Mouse (Mus musculus) inflammation-experienced regulatory T-cells, adult 6 months (primary cell): Measurements from ENCODE around the gene Tsku. TPM values are rescaled to one million over a fixed set of nuclear protein-coding genes. Genes with fewer than 3 reads are reported as not detected.

Experiments used
- ATAC-seq: one replicate; pipeline ENCODE4 v1.8.0; 2017
- polyA plus RNA-seq, 3 experiments: library from polyadenylated mRNA; unstranded; fragments of 100-300 nt; shearing (Covaris generic); gene quantifications; one replicate each; pipeline ENCODE4 v1.2.1; 2017

Tsku gene
- polyA plus RNA-seq, 3 experiments from 2014 or later = not detected

- no peak for ATAC-seq
These were observed 36.9 kb downstream of the Tsku start for GRCm38 (mm10) chr7:98324228-98324627.

GRCm38 (mm10) chr7:98323288-98324019 is 37.7 kb downstream of the Tsku start:
- no peak for ATAC-seq

- ATAC-seq = no peak
These were observed 38.7 kb downstream of the Tsku start for GRCm38 (mm10) chr7:98322415-98322814.

GRCm38 (mm10) chr7:98321083-98321482 is 40.0 kb downstream of the Tsku start, which contains the start of gene Acer3:
Gene Acer3, minus strand, starts transcription at chr7:98321208.
- ATAC-seq = no peak

GRCm38 (mm10) chr7:98320006-98320556 is 41.0 kb downstream of the Tsku start:
- no peak for ATAC-seq

GRCm38 (mm10) chr7:98316568-98316967 is 44.6 kb downstream of the Tsku start:
- ATAC-seq = no peak

GRCm38 (mm10) chr7:98315087-98315486 is 46.0 kb downstream of the Tsku start:
- no peak for ATAC-seq

GRCm38 (mm10) chr7:98312185-98312920 is 48.8 kb downstream of the Tsku start:
- ATAC-seq = no peak

GRCm38 (mm10) chr7:98310266-98310665 is 50.9 kb downstream of the Tsku start:
- no peak for ATAC-seq

- ATAC-seq = peak; percentile 97
These were observed 51.7 kb downstream of the Tsku start for GRCm38 (mm10) chr7:98309219-98310030.

GRCm38 (mm10) chr7:98308607-98309218 is 52.4 kb downstream of the Tsku start:
- ATAC-seq = no peak

GRCm38 (mm10) chr7:98307921-98308606 is 53.1 kb downstream of the Tsku start:
- no peak for ATAC-seq

GRCm38 (mm10) chr7:98307411-98307810 is 53.7 kb downstream of the Tsku start:
- ATAC-seq = no peak

Other genes with a start within 250 kb of the Tsku start
- gene Myo7a, start 241.8 kb downstream of the Tsku start, polyA plus RNA-seq = 1 to 10 TPM; 1.4 to 2.1 (median 1.7) TPM
- gene Omp, start 215.8 kb downstream of the Tsku start, polyA plus RNA-seq = not detected
- 1 to 10 TPM in 2 of 3 experiments, under 1 TPM in 1; 0.77 to 3.2 (median 2.4) TPM for gene Capn5, start 183.1 kb downstream of the Tsku start, polyA plus RNA-seq
- under 1 TPM in 1 of 3 experiments, not detected in 2; 0.13 TPM for gene B3gnt6, start 161.8 kb downstream of the Tsku start, polyA plus RNA-seq
- gene Acer3, start 40.1 kb downstream of the Tsku start, polyA plus RNA-seq = 10 to 100 TPM; 14.5 to 20.5 (median 15.5) TPM
- gene Gucy2d, start 79.1 kb upstream of the Tsku start, polyA plus RNA-seq = not detected
- gene Lrrc32, start 128.0 kb upstream of the Tsku start, polyA plus RNA-seq = 10 to 100 TPM; 13.6 to 50.0 (median 44.7) TPM